Mouse (Mus musculus) right cerebral cortex, postnatal 14 days (tissue): Measurements from ENCODE around the gene Trpc4ap.
A peak's percentile ranks its signal among the peaks of the same experiment; 100 is the strongest.
"Not testable (repeated sequence)": the region's sequence is repeated elsewhere in the genome, so short reads cannot be mapped to it uniquely, and the experiment has no call there.

Source experiments
- DNase-seq: peaks from one replicate; pipeline ENCODE4 v3.0.0; 2022

Gene Trpc4ap

GRCm38 (mm10) chr2:155691723-155692493, at the start of gene Trpc4ap:
TSS of gene Trpc4ap (minus strand) at chr2:155692384.
- peak; percentile 97 for DNase-seq

GRCm38 (mm10) chr2:155737803-155738202, 45.6 kb upstream of the Trpc4ap start:
- DNase-seq, result no peak

GRCm38 (mm10) chr2:155736936-155737335, 44.8 kb upstream of the Trpc4ap start:
- no peak for DNase-seq

- DNase-seq, result not testable (repeated sequence)
Measured at GRCm38 (mm10) chr2:155735766-155736165, 43.6 kb upstream of the Trpc4ap start, which contains the start of gene Gm17581. TSS of gene Gm17581 (minus strand) at chr2:155735866.

GRCm38 (mm10) chr2:155735080-155735479, 42.9 kb upstream of the Trpc4ap start:
- DNase-seq, result no peak

GRCm38 (mm10) chr2:155729158-155729645, 37.0 kb upstream of the Trpc4ap start, which contains the start of gene Edem2:
TSS of gene Edem2 (minus strand) at chr2:155729475.
- DNase-seq, result peak; percentile 89

- no peak for DNase-seq
Measured at GRCm38 (mm10) chr2:155728742-155729141, 36.6 kb upstream of the Trpc4ap start.

GRCm38 (mm10) chr2:155727764-155728395, 35.7 kb upstream of the Trpc4ap start:
- no peak for DNase-seq

GRCm38 (mm10) chr2:155726302-155726701, 34.1 kb upstream of the Trpc4ap start:
- DNase-seq, result no peak

- DNase-seq, result no peak
Measured at GRCm38 (mm10) chr2:155724526-155724925, 32.3 kb upstream of the Trpc4ap start.

GRCm38 (mm10) chr2:155724036-155724435, 31.9 kb upstream of the Trpc4ap start:
- DNase-seq, result no peak

GRCm38 (mm10) chr2:155720585-155720984, 28.4 kb upstream of the Trpc4ap start:
- DNase-seq, result no peak

GRCm38 (mm10) chr2:155717082-155717990, 25.2 kb upstream of the Trpc4ap start:
- DNase-seq, result no peak

- DNase-seq, result no peak
Measured at GRCm38 (mm10) chr2:155710557-155710956, 18.4 kb upstream of the Trpc4ap start.

GRCm38 (mm10) chr2:155707251-155707650, 15.1 kb upstream of the Trpc4ap start:
- DNase-seq, result no peak

- DNase-seq, result no peak
Measured at GRCm38 (mm10) chr2:155703630-155704029, 11.4 kb upstream of the Trpc4ap start.

GRCm38 (mm10) chr2:155701399-155701919, 9.3 kb upstream of the Trpc4ap start:
- DNase-seq, result no peak

GRCm38 (mm10) chr2:155698443-155698842, 6.3 kb upstream of the Trpc4ap start:
- not testable (repeated sequence) for DNase-seq

GRCm38 (mm10) chr2:155696851-155697250, 4.7 kb upstream of the Trpc4ap start:
- no peak for DNase-seq

GRCm38 (mm10) chr2:155696091-155696558, 3.9 kb upstream of the Trpc4ap start:
- DNase-seq, result peak; percentile 93

- DNase-seq, result no peak
Measured at GRCm38 (mm10) chr2:155695316-155695715, 3.1 kb upstream of the Trpc4ap start.

- DNase-seq, result no peak
Measured at GRCm38 (mm10) chr2:155694564-155694963, 2.4 kb upstream of the Trpc4ap start.
